Mouse (Mus musculus) layer of hippocampus, postnatal 10 days (tissue): ENCODE results near the gene Actl11. TPM values are rescaled to one million over a fixed set of nuclear protein-coding genes. Genes with fewer than 3 reads are reported as not detected.

Experiments used
- DNase-seq, 2 experiments: peaks; one replicate each; pipeline ENCODE4 v3.0.0; 2021; ENCODE audit warnings: low spot score in 2 of 2
- total RNA-seq, 2 experiments: library from RNA; stranded (reverse); gene quantifications; 2 replicates each; pipeline ENCODE4 v1.2.3; 2021

Actl11 gene
- total RNA-seq, 2 experiments from 2014 or later, result not detected

DNA sequence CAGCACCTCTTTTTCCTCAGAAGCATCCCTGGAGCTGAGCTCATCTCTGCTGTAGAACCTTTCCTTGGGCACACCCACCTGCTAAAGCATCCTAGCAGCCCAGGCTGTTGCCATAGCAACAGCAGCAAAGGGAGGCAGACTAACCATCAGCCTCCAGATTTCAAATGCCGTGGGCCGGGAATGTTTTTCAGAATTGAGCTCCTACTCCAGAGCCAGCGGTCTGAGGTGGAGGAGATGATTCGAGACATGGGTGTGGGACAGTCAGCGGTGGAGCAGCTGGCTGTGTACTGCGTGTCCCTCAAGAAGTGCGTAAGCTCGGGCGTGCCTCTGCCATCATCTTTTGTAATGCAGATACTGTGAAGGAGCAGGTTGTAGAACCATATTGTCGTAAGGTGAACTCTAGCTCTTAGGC is 33.1 kb downstream of the Actl11 start:
- peak; percentile 60 to 62 for DNase-seq

DNA sequence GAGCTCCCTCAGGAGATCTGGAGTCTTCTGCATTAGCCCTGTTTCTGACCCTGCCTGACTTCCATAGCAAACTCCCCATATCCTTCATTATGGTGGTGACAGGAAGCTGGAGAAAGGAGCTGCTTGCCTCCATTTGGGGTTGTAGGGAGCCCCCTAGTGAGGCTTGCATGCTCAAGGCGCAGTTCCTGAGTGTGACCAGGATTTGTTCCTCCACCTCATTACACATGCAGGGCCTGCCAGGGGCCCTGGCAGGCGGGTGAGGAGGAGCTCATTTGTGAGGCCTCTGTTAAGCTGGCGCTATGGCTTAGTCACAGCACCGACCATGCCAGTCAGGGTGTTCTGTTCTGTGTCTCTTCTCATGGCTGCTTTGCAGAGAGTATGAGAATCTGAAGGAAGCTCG is 33.6 kb downstream of the Actl11 start:
- DNase-seq, result peak; percentile 62 to 76

DNA sequence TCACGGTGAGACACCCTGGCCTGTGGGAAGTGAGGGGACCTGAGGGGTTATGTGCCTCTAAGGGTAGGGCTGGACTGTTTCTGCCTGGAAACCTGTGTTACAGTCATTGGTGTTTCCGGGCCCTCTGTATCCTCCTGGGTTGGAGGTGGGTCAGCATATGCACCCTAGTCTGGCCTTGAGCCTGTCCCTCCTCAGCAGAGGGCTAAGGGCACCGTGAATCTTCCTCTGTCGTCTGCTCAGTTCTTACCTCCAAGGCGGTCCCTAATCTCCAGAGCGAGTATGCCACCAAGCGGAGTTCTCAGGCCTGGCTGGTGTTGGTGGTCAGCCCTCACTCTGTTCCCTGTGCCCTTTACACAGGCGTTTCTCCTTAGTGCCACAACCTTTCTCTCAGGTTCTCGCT is 34.6 kb downstream of the Actl11 start:
- no peak for DNase-seq

DNA sequence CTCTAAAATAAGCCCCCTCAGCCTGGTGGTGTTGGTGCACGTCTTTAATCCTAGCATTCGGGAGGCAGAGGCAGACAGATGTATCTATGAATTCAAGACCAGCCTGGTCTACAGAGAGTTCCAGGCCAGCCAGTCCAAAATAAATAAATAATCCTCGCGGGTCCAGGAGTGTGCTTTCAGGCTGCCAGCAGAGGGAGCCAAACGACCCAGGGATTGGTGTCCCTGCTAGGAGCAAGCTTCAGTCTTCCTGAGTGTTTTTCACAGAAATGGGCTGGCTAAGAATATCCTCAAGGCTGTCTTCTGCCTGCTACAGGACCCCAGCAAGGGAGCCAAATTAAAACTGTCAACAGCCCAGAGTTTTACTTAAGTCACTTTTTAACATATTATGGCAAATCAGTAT is 35.4 kb downstream of the Actl11 start:
- DNase-seq, result peak; percentile 78 to 81

DNA sequence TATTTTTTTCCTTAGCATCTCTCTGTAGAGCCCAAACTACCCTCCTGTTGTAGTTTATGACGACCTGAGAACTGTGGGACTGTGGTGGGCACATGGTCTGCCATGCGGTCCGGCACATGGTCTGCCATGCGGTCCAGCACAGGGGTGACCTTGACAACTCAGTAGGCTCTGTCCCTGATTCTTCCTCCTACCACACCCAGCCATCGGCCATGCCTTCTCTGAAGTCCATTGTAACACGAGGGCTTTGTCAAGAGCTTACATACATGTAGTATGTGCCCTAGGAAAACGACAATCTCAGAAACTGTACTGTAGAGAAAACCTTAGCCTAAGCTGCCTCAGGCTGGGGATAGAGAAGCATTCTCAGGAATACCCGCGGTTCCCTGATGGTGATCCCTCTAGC is 36.4 kb downstream of the Actl11 start:
- DNase-seq, result no peak

GRCm38 (mm10) chr9:107966676-107967075 is 38.4 kb downstream of the Actl11 start:
- no peak for DNase-seq

- no peak for DNase-seq
Measured at GRCm38 (mm10) chr9:107967437-107967836, 39.2 kb downstream of the Actl11 start.

GRCm38 (mm10) chr9:107968531-107968930 is 40.3 kb downstream of the Actl11 start:
- no peak for DNase-seq

GRCm38 (mm10) chr9:107970311-107970710 is 42.0 kb downstream of the Actl11 start:
- DNase-seq, result no peak

- no peak for DNase-seq
Measured at GRCm38 (mm10) chr9:107971690-107972541, 43.6 kb downstream of the Actl11 start.

- no peak for DNase-seq
Measured at GRCm38 (mm10) chr9:107974491-107975171, 46.4 kb downstream of the Actl11 start.

GRCm38 (mm10) chr9:107975399-107976386 is 47.4 kb downstream of the Actl11 start, which contains the start of gene Uba7:
Uba7 (plus strand) TSS chr9:107975505.
- DNase-seq, result no peak

- no peak for DNase-seq
Measured at GRCm38 (mm10) chr9:107978815-107979214, 50.5 kb downstream of the Actl11 start.

Other genes with a start within 250 kb of the Actl11 start
- gene Gnat1, start 248.8 kb upstream of the Actl11 start, total RNA-seq, result 1 to 10 TPM in 1 of 2 experiments, under 1 TPM in 1; 0.71 to 1.1 TPM
- 1 to 10 TPM; 6.7 to 9.1 TPM for gene Sema3f, start 218.0 kb upstream of the Actl11 start, total RNA-seq
- gene Rbm5, start 157.5 kb upstream of the Actl11 start, total RNA-seq, result 100 to 1,000 TPM; 159 to 181 TPM
- gene Rbm6, start 55.2 kb upstream of the Actl11 start, total RNA-seq, result 10 to 100 TPM; 59.4 to 68.4 TPM
- 10 to 100 TPM; 15.4 TPM for gene Mon1a, start 40.3 kb upstream of the Actl11 start, total RNA-seq
- gene Mst1r, start 21.6 kb upstream of the Actl11 start, total RNA-seq, result 1 to 10 TPM; 4.2 to 7.2 TPM
- gene Camkv, start 7.2 kb downstream of the Actl11 start, total RNA-seq, result 100 to 1,000 TPM; 441 to 473 TPM
- 10 to 100 TPM; 19.6 to 25.9 TPM for gene Traip, start 21.7 kb downstream of the Actl11 start, total RNA-seq
- gene Uba7, start 47.0 kb downstream of the Actl11 start, total RNA-seq, result 1 to 10 TPM; 3.7 to 4.1 TPM
- gene Gm20661, start 54.6 kb downstream of the Actl11 start, total RNA-seq, result 1 to 10 TPM; 1.4 TPM
- 10 to 100 TPM in 1 of 2 experiments, 1 to 10 TPM in 1; 10.0 to 10.3 TPM for gene Inka1, start 57.4 kb downstream of the Actl11 start, total RNA-seq
- gene Cdhr4, start 64.0 kb downstream of the Actl11 start, total RNA-seq, result 1 to 10 TPM; 4.1 to 4.9 TPM
- gene Gm20662, start 67.9 kb downstream of the Actl11 start, total RNA-seq, result 1 to 10 TPM in 1 of 2 experiments, not detected in 1; 1.1 TPM
- 100 to 1,000 TPM; 159 to 163 TPM for gene Ip6k1, start 74.0 kb downstream of the Actl11 start, total RNA-seq
- 10 to 100 TPM; 16.0 to 18.3 TPM for gene Gmppb, start 120.8 kb downstream of the Actl11 start, total RNA-seq
- 1 to 10 TPM; 2.0 to 2.1 TPM for gene Amigo3, start 124.7 kb downstream of the Actl11 start, total RNA-seq
- not detected for gene Mst1, start 152.0 kb downstream of the Actl11 start, total RNA-seq
- 10 to 100 TPM; 82.4 to 90.0 TPM for gene Rnf123, start 154.9 kb downstream of the Actl11 start, total RNA-seq
- gene Apeh, start 166.1 kb downstream of the Actl11 start, total RNA-seq, result 10 to 100 TPM; 41.0 to 46.7 TPM